Mouse (Mus musculus): Measurements from ENCODE around the gene Ubash3b. TPM values are rescaled to one million over a fixed set of nuclear protein-coding genes. Genes with fewer than 3 reads are reported as not detected.
A peak's percentile ranks its signal among the peaks of the same experiment; 100 is the strongest.

Ubash3b gene
- polyA plus RNA-seq, 1 experiment from 2014 or later, result 3.4 TPM

DNA sequence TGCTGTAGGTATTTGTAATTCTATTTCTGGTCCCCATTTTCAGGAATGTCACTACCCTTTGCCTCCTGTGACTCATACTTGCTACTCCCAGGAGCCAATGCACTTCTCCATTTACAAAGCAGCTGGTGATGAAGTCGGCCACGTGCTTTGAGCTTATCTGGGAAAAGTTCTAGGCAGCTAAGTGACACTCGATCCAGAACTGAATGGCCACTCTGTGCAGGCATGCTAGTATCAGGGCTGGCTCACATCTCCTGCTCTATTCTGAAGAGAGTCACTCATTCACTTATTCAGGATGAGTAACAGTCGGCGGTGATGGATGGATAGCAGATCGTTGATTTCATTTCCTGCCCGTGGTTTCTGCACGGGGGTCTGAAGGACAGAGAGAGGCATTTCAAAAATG lies 8.5 kb upstream of the Ubash3b start:
- WGBS, result 34% methylated on average over 8 of the region's 8 CpGs
- no peak overlapping the region for H3K4me3 ChIP-seq (ENCODE audit: low read length)
- ATAC-seq, result no peak
- no peaks in the 10 kb centered on the region for H3K4me1 ChIP-seq (ENCODE audit: control insufficient read depth, insufficient read depth, low read length)
- H3K36me3 ChIP-seq (ENCODE audit: control insufficient read depth, insufficient read depth, low read length), result no peaks in the 10 kb centered on the region
- no peaks in the 10 kb centered on the region for H3K27me3 ChIP-seq (replicated peaks; ENCODE audit: control insufficient read depth, insufficient read depth, low read length)
- H3K4me2 ChIP-seq (ENCODE audit: low read depth, low read length), result no peak overlapping the region
- no peak overlapping the region for H3K27ac ChIP-seq (ENCODE audit: low read length)
- H3K9ac ChIP-seq (ENCODE audit: low read depth, low read length), result no peak overlapping the region
- no peaks in the 10 kb centered on the region for H3K9me3 ChIP-seq (ENCODE audit: control insufficient read depth, low read length)

DNA sequence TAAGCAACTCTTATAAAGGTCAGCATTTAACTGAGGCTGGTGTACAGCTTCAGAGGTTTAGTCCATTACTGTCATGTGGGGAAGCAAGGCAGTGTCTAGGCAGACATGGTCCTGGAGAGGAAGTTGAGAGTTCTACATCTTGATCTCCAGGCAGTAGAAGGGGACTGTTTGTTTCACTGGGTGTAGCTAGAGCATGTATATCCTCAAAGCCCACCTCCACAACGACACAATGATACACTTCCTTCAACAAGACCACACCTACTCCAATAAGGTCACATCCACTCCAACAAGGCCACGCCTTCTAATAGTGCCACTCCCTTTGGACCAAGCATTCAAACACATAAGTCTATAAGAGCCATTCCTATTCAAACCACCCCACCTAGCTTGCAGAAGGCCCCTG lies 7.2 kb upstream of the Ubash3b start:
- no peaks in the 10 kb centered on the region for H3K27me3 ChIP-seq (replicated peaks; ENCODE audit: control insufficient read depth, insufficient read depth, low read length)
- no peak for ATAC-seq
- no peaks in the 10 kb centered on the region for H3K4me1 ChIP-seq (ENCODE audit: control insufficient read depth, insufficient read depth, low read length)
- 71% methylated on average over 2 of the region's 2 CpGs for WGBS
- no peak overlapping the region for H3K4me2 ChIP-seq (ENCODE audit: low read depth, low read length)
- no peak overlapping the region for H3K27ac ChIP-seq (ENCODE audit: low read length)
- H3K36me3 ChIP-seq (ENCODE audit: control insufficient read depth, insufficient read depth, low read length), result no peaks in the 10 kb centered on the region
- H3K9me3 ChIP-seq (ENCODE audit: control insufficient read depth, low read length), result no peaks in the 10 kb centered on the region
- H3K4me3 ChIP-seq (ENCODE audit: low read length), result no peak overlapping the region
- H3K9ac ChIP-seq (ENCODE audit: low read depth, low read length), result no peak overlapping the region

DNA sequence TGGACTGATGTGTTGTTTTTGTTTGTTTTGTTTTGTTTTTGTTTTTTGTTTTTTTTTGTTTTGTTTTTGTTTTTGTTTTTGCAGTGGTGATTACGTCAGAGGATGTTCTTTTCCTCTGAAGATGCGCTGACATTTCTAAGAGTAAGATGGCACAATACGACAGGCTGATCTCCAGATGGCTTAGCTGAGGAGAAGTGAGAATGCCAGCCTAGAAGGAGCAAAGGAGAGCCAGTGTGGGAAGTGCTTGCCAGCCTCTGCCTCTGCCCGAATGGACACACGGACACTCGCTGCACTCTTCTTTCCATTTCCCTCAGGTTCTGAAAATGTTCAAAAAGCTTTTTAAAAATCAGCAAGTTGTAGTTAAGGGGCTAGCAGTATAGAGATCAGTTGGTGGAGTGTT lies 6.7 kb upstream of the Ubash3b start:
- Histone ChIP-seq H3K4me1 (ENCODE audit: control insufficient read depth, insufficient read depth, low read length) (no peaks in the 10 kb centered on the region), H3K9ac (ENCODE audit: low read depth, low read length) (no peak overlapping the region), H3K27me3 (replicated peaks; ENCODE audit: control insufficient read depth, insufficient read depth, low read length) (no peaks in the 10 kb centered on the region), H3K36me3 (ENCODE audit: control insufficient read depth, insufficient read depth, low read length) (no peaks in the 10 kb centered on the region), H3K9me3 (ENCODE audit: control insufficient read depth, low read length) (0 out of 2 replicates have a peak, but pooled peaks cover under 1% of the 10 kb centered on the region), H3K4me2 (ENCODE audit: low read depth, low read length) (no peak overlapping the region), H3K27ac (ENCODE audit: low read length) (no peak overlapping the region), H3K4me3 (ENCODE audit: low read length) (no peak overlapping the region)
- ATAC-seq, result no peak
- 90% methylated on average over 6 of the region's 6 CpGs for WGBS

DNA sequence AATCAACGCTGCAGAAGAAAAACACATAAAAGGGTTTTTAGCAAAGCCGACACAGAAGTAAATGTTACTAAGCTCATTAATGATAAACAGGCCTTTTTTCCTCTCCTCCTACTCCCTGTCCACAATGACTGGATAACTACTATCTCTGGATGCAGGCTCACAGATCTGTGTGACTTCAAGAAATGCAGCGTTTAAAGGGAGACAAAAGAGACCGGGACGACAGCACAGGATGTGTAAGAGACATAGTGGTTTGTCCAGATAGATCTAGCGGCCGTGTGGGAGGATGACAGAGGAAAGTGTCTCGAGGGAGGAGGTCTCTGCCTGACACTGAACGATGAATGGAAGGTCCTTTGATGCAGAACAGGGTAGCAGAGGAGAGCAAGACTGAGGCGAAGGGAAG lies 5.4 kb upstream of the Ubash3b start:
- ATAC-seq, result no peak
- no peak overlapping the region for H3K4me2 ChIP-seq (ENCODE audit: low read depth, low read length)
- H3K27me3 ChIP-seq (replicated peaks; ENCODE audit: control insufficient read depth, insufficient read depth, low read length), result no peaks in the 10 kb centered on the region
- no peak overlapping the region for H3K27ac ChIP-seq (ENCODE audit: low read length)
- no peak overlapping the region for H3K4me3 ChIP-seq (ENCODE audit: low read length)
- 0 out of 2 replicates have a peak, but pooled peaks cover 3% of the 10 kb centered on the region for H3K9me3 ChIP-seq (ENCODE audit: control insufficient read depth, low read length)
- 42% methylated on average over 10 of the region's 10 CpGs for WGBS
- no peaks in the 10 kb centered on the region for H3K4me1 ChIP-seq (ENCODE audit: control insufficient read depth, insufficient read depth, low read length)
- no peaks in the 10 kb centered on the region for H3K36me3 ChIP-seq (ENCODE audit: control insufficient read depth, insufficient read depth, low read length)
- no peak overlapping the region for H3K9ac ChIP-seq (ENCODE audit: low read depth, low read length)

DNA sequence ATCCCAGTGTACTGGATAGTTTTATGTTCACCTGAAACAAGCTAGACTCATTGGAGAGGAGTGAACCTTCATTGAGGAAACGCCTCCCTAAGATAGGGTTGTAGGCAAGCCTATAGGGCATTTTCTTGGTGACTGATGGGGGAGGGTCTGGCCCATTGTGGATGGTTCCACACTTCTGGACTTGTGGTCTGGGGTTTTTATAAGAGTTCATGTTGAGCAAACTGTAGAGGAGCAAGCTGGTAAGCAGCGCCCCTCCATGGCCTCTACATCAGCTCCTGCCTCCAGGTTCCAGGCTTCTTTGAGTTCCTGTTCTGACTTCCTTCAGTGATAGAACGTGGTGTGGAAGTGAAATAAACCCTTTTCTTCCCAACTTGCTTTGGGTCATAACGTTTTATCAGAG lies 866 bp upstream of the Ubash3b start:
- Histone ChIP-seq H3K27me3 (replicated peaks; ENCODE audit: control insufficient read depth, insufficient read depth, low read length) (no peaks in the 10 kb centered on the region; the same call in 1 of the 2 replicates), H3K4me1 (ENCODE audit: control insufficient read depth, insufficient read depth, low read length) (0 out of 2 replicates have a peak, but pooled peaks cover 3% of the 10 kb centered on the region), H3K9ac (ENCODE audit: low read depth, low read length) (no peak overlapping the region), H3K4me2 (ENCODE audit: low read depth, low read length) (no peak overlapping the region), H3K27ac (ENCODE audit: low read length) (no peak overlapping the region), H3K9me3 (ENCODE audit: control insufficient read depth, low read length) (0 out of 2 replicates have a peak, but pooled peaks cover 3% of the 10 kb centered on the region), H3K4me3 (ENCODE audit: low read length) (no peak overlapping the region), H3K36me3 (ENCODE audit: control insufficient read depth, insufficient read depth, low read length) (no peaks in the 10 kb centered on the region)
- 78% methylated on average over 4 of the region's 4 CpGs for WGBS
- no peak for ATAC-seq

DNA sequence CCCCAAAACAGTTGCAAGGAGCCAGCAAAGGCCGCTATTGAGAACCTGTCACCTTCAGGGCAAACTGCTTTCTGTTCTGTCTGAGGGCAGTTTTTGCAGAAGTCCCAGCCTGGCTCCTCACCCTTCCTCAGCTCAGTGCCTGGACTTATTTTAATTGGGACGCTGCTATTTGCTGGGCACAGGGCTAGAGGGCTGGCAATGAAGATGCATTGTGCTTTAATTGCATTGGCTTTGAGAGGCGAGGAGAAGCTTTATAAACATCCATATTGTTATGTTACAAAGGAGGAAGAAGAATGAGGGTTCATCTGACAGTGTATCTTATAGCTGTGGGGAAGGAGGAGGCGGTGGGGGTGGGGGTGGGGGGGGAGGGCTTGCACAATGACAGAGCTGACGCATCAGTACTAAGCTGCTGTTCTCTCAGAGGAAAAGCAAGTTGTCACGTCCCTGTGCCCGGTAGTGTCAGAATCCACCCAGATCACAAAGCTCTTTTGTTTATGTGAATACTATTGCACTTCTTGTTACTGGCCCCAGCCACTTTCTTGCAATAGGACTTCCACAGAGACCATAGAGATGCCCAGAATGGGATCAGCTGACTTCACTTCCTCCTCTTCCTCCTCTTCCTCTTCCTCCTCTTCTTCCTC lies 841 bp downstream of the Ubash3b start:
- no peak for ATAC-seq
- Histone ChIP-seq H3K36me3 (ENCODE audit: control insufficient read depth, insufficient read depth, low read length) (no peaks in the 10 kb centered on the region), H3K9me3 (ENCODE audit: control insufficient read depth, low read length) (0 out of 2 replicates have a peak, but pooled peaks cover 3% of the 10 kb centered on the region), H3K4me1 (ENCODE audit: control insufficient read depth, insufficient read depth, low read length) (peaks cover 15% of the 10 kb centered on the region), H3K9ac (ENCODE audit: low read depth, low read length) (no peak overlapping the region), H3K27me3 (replicated peaks; ENCODE audit: control insufficient read depth, insufficient read depth, low read length) (peaks cover 11% of the 10 kb centered on the region; the same call in 1 of the 2 replicates), H3K4me3 (ENCODE audit: low read length) (no peak overlapping the region), H3K4me2 (ENCODE audit: low read depth, low read length) (no peak overlapping the region), H3K27ac (ENCODE audit: low read length) (no peak overlapping the region)
- WGBS, result 43% methylated on average over 7 of the region's 7 CpGs

DNA sequence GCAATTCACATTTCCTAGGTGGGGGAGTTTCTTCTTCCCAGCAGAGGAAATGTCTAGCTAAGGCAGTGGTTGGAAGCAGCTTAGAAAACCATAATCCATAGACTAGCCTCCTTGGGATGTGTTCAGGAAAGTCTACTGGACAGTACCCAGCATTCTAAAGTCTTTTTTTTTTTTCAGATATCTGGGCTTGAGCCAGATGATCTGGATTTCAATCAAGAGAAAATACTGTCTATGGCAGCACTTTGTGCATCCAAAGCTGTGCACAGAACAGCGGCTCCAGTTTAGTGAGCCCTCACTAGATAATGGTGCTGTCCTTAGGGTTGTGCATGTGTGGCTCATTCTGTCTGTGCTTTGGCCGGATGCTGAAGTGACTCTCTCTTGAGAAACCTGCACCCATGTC lies 2.3 kb downstream of the Ubash3b start:
- H3K36me3 ChIP-seq (ENCODE audit: control insufficient read depth, insufficient read depth, low read length), result no peaks in the 10 kb centered on the region
- 88% methylated on average over 2 of the region's 2 CpGs for WGBS

DNA sequence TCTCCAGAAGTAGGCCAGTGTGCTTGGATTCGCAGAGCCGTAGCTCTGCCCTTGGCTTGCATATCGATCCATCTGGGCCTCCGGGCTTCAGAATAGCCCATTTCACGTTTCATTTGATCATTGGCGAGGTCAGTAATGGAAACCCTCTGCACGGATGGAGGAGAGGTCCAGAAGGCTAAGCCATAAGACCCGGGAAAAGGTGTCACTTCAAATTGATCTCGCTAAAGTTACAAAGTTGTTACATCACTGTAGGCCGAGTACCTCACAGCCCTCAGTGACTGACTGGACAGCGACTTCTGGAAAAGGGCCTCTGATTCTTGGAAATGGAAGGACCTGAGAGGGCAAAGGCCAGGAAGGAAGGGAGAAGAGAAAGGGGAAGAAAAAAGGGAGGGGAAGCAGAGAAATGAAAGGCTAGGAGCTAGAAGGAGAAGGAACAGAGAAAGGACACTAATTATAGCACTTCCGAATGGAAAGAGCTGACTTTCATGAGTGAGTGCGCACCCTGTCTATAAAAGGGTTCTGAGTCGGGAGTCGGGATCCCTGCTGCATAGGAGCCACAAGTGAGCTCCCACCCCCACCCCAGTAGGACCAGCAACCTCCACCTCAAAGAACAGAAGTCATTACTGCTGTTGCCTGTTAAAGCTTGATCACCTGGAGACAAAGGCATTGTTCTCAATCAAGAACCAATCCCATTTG lies 3.5 kb downstream of the Ubash3b start:
- peak overlapping the region; percentile 85 for H3K4me3 ChIP-seq (ENCODE audit: low read length)
- 0 out of 2 replicates have a peak overlapping the region, but pooled peaks have one; percentile 10 for H3K9ac ChIP-seq (ENCODE audit: low read depth, low read length)
- 24% methylated on average over 15 of the region's 15 CpGs for WGBS
- peak overlapping the region; percentile 93 for H3K4me2 ChIP-seq (ENCODE audit: low read depth, low read length)
- H3K36me3 ChIP-seq (ENCODE audit: control insufficient read depth, insufficient read depth, low read length), result no peaks in the 10 kb centered on the region
- H3K9me3 ChIP-seq (ENCODE audit: control insufficient read depth, low read length), result 0 out of 2 replicates have a peak, but pooled peaks cover under 1% of the 10 kb centered on the region
- H3K27ac ChIP-seq (ENCODE audit: low read length), result no peak overlapping the region
- peaks cover 14% of the 10 kb centered on the region; the same call in 1 of the 2 replicates for H3K27me3 ChIP-seq (replicated peaks; ENCODE audit: control insufficient read depth, insufficient read depth, low read length)
- ATAC-seq, result peak; percentile 20
- peaks cover 19% of the 10 kb centered on the region for H3K4me1 ChIP-seq (ENCODE audit: control insufficient read depth, insufficient read depth, low read length)

More for the DNA sequence above, 2.3 kb downstream of the Ubash3b start:
- Histone ChIP-seq H3K9me3 (ENCODE audit: control insufficient read depth, low read length) (0 out of 2 replicates have a peak, but pooled peaks cover 3% of the 10 kb centered on the region), H3K27ac (ENCODE audit: low read length) (no peak overlapping the region), H3K4me1 (ENCODE audit: control insufficient read depth, insufficient read depth, low read length) (peaks cover 15% of the 10 kb centered on the region), H3K27me3 (replicated peaks; ENCODE audit: control insufficient read depth, insufficient read depth, low read length) (peaks cover 14% of the 10 kb centered on the region; the same call in 1 of the 2 replicates), H3K4me2 (ENCODE audit: low read depth, low read length) (no peak overlapping the region), H3K4me3 (ENCODE audit: low read length) (no peak overlapping the region), H3K9ac (ENCODE audit: low read depth, low read length) (no peak overlapping the region)
- ATAC-seq, result no peak

DNA sequence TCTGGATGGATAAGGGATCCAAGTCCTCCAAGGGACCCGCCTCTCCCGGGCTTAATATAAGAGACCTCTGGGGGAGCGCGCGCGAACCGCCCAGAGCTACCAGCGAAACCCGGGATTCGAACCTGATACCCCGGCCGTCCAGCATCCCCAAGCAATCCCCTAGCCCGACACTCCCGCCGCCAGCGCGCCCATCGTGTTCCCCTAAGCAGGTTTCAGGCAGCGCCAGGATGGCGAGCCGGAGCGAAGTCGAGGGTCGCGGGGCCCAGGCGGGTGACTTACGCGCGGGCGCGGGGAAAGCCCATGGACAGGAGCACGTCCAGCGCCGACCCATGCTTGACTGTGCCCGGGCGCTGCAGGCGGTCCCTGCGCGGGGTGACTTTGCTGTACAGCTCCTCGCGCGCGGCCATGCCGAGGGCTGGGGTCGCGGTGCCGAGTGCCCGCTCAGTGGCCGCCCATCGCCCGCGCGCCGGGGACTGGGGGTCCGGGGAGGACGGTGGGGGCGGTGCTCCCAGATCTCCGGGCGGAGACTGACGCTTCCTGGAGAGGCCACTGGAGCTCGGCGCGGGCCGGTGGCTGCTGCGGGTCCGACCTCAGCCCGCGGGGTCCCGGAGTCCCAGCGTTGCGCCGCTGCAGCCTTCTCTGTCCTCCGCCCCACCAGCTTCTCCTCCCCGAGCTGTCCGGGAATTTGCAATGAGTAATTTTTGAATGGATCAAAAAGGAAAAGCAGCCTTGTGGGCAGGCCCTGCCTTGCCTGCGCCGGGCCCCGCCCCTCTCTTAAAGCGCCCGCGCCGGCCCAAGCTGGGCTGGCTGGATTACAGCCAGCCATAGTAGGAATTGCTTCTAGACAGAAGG lies 4.3 kb downstream of the Ubash3b start:
- Histone ChIP-seq H3K4me3 (ENCODE audit: low read length) (peak overlapping the region; percentile 85), H3K27ac (ENCODE audit: low read length) (peak overlapping the region; percentile 46; the same call in 1 of the 2 replicates), H3K9me3 (ENCODE audit: control insufficient read depth, low read length) (no peaks in the 10 kb centered on the region), H3K36me3 (ENCODE audit: control insufficient read depth, insufficient read depth, low read length) (no peaks in the 10 kb centered on the region), H3K4me1 (ENCODE audit: control insufficient read depth, insufficient read depth, low read length) (peaks cover 19% of the 10 kb centered on the region), H3K4me2 (ENCODE audit: low read depth, low read length) (peak overlapping the region; percentile 93), H3K27me3 (replicated peaks; ENCODE audit: control insufficient read depth, insufficient read depth, low read length) (peaks cover 14% of the 10 kb centered on the region; the same call in 1 of the 2 replicates), H3K9ac (ENCODE audit: low read depth, low read length) (peak overlapping the region; percentile 76)
- WGBS, result under 1% methylated on average over 75 of the region's 82 CpGs
- ATAC-seq, result peak; percentile 91

All from intestine, embryonic 16.5 days (tissue).